Mouse (Mus musculus): Measurements from ENCODE around the gene Ppp1r11. TPM values are rescaled to one million over a fixed set of nuclear protein-coding genes. Genes with fewer than 3 reads are reported as not detected.

Gene Ppp1r11
- polyA plus RNA-seq, 1 experiment from 2014 or later = 118 TPM

DNA sequence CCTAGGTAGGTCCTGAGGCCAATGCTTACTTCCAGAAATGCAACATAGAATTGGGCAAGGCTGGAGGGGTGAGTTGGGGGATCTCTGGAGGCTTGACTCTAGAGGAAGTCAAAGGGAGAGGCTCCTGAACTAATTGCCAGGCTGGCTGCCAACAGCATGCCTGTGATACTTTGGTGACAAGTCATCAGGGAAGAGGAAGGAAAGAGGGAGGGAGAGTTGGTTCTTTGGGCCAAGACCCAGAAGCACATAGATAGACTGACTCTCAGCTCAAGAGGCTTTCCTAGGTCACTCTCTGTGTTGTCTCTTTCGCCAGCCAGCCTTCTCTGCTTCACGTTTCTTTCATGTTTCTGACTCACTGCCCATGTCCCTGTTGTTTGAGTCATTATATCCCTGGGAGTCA lies 19.7 kb downstream of the Ppp1r11 start:
- no peak overlapping the region for H3K27ac ChIP-seq
- H3K9ac ChIP-seq = no peak overlapping the region
- no peak overlapping the region for H3K4me3 ChIP-seq
- no peak overlapping the region for H3K4me2 ChIP-seq
- H3K9me3 ChIP-seq = no peaks in the 10 kb centered on the region
- no peaks in the 10 kb centered on the region for H3K36me3 ChIP-seq
- no peaks in the 10 kb centered on the region for H3K4me1 ChIP-seq
- WGBS = 69% methylated on average over 2 of the region's 2 CpGs
- peaks cover 4% of the 10 kb centered on the region for H3K27me3 ChIP-seq
- no peak for ATAC-seq (ENCODE audit: insufficient number of reproducible peaks, insufficient read depth, low FRiP score, low TSS enrichment, low read depth)

DNA sequence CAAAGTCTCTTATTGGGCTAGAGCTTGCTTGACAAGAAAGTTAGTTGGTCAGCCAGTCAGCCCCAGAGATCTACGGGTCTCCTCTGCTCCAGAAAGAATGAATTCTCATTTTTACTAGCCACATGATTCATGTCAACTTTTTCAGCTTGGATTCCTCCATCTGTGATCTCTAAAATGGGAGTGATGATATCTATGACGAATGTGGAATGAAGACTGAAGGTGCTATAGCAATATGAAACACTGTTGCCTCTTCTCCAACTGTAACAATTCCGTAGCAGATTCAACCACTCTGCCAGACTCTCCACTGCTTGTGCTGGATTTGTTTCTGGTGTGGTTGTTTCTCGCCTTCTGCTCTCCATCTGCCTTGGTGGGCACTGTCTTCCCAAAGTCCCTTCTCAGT lies 20.4 kb downstream of the Ppp1r11 start:
- Histone ChIP-seq H3K27me3 (peaks cover 6% of the 10 kb centered on the region), H3K36me3 (no peaks in the 10 kb centered on the region), H3K4me1 (no peaks in the 10 kb centered on the region), H3K27ac (no peak overlapping the region), H3K4me2 (no peak overlapping the region), H3K9me3 (no peaks in the 10 kb centered on the region), H3K4me3 (no peak overlapping the region), H3K9ac (no peak overlapping the region)
- no peak for ATAC-seq (ENCODE audit: insufficient number of reproducible peaks, insufficient read depth, low FRiP score, low TSS enrichment, low read depth)
- 78% methylated on average over 4 of the region's 4 CpGs for WGBS

DNA sequence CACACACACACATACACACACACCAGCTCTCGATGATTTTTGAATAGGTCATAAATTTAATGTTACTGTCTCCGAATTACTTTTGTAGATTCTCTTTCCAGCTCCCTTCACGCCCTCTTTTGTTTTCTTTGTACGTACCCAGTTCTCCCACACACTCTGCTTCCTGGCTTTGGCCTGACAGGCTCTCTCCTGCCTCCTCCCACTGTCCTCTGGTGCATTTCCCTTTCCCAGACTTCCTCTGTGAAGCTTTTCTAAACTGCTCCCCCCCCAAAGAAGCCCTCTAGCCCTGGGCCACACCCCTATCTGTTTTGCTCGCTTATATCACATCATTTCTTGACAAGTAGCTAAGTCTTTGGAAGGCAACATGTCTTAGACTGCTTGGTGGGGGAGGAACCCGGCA lies 21.3 kb downstream of the Ppp1r11 start:
- 80% methylated on average over 6 of the region's 6 CpGs for WGBS
- no peaks in the 10 kb centered on the region for H3K4me1 ChIP-seq
- H3K9ac ChIP-seq = no peak overlapping the region
- no peaks in the 10 kb centered on the region for H3K36me3 ChIP-seq
- no peak overlapping the region for H3K4me3 ChIP-seq
- H3K9me3 ChIP-seq = no peaks in the 10 kb centered on the region
- ATAC-seq (ENCODE audit: insufficient number of reproducible peaks, insufficient read depth, low FRiP score, low TSS enrichment, low read depth) = no peak
- H3K27me3 ChIP-seq = peaks cover 10% of the 10 kb centered on the region
- H3K27ac ChIP-seq = no peak overlapping the region
- H3K4me2 ChIP-seq = no peak overlapping the region

DNA sequence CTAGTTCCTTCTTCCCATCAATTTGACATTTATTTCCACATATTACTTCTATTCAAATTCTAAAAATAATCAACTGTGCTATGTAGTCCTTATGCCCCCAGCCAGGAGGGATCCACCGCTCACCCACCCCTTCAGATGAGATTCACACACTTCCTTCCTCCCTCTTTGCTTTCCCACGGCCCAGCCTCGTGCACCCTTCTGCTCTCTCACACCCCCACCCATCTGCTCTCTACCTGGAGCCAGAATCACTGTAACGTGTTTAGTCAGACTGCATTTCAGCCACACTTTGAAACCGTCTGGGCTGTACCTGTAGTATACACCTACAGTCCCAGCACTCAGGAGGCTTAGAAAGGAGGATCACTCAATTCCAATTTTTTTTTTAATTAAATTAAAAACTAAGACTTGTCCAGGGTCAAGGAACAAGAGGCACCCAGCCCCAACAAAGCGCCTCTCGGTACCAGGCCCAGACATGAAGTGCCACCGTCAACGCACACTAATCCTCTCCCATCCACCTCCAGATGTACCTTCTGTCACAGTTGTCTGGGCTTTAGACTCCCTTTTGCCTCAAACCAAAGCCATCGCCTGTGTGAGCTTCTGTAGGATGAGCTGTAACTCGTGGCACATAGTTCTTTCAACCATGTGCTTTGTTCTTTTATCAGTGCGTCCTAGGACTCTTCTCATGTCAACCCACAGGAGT lies 22.2 kb downstream of the Ppp1r11 start:
- no peak for ATAC-seq (ENCODE audit: insufficient number of reproducible peaks, insufficient read depth, low FRiP score, low TSS enrichment, low read depth)
- Histone ChIP-seq H3K27me3 (peaks cover 9% of the 10 kb centered on the region), H3K9ac (no peak overlapping the region), H3K36me3 (no peaks in the 10 kb centered on the region), H3K9me3 (no peaks in the 10 kb centered on the region), H3K4me3 (no peak overlapping the region), H3K27ac (no peak overlapping the region), H3K4me1 (no peaks in the 10 kb centered on the region), H3K4me2 (no peak overlapping the region)
- WGBS = 78% methylated on average over 12 of the region's 12 CpGs

DNA sequence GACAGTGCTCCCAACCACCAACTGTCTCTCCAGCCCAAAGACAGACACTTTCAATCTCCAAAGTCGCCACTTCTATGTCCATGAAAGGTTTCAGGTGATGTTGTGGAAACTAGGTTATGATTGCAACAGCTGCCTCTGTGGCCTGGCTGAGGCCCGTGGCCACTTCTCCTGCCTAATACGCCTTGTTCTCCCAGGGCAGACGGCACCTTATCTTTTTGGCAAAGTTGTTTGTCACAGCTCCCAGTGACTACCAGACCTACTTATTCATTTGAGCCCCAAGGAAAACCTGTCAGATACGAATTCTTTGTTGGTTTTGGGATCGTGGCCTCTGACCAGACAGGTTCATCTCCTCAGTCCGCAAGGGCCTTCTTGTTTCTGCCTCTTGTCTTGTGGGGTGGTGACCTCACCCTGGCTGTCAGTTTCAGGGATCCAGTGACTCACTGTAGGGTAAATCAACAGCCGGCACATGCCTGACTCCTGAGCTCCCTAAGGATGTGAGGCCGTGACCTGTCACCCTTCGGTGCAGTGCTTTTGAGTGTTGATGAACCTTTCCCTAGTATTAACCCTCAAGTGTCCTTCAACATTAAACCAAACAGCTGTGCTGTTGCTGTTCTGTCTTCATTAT lies 23.9 kb downstream of the Ppp1r11 start:
- ATAC-seq (ENCODE audit: insufficient number of reproducible peaks, insufficient read depth, low FRiP score, low TSS enrichment, low read depth) = no peak
- Histone ChIP-seq H3K9ac (no peak overlapping the region), H3K27me3 (0 out of 2 replicates have a peak, but pooled peaks cover 6% of the 10 kb centered on the region), H3K4me2 (no peak overlapping the region), H3K36me3 (no peaks in the 10 kb centered on the region), H3K27ac (no peak overlapping the region), H3K4me3 (no peak overlapping the region), H3K9me3 (no peaks in the 10 kb centered on the region), H3K4me1 (no peaks in the 10 kb centered on the region)
- WGBS = 46% methylated on average over 10 of the region's 10 CpGs

DNA sequence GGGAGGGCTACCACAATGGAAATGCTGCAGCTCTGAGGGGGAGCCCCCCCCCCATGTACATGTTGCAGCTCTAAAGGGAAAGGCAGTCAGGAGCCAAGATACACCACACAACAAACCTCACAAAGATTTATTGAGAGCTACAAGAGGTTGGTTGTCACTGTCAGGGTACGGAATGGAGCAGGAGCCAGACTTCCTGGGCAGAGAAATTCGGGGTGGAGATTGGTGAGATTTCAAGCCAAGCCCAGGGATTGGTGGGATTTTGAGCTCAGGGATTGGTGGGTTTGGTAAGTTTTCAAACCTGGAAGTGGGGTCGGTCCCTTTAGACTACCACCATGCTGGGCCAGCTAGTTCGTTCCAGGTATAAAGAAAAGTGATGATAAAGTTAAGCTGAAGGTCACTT lies 28.1 kb downstream of the Ppp1r11 start:
- Histone ChIP-seq H3K9me3 (no peaks in the 10 kb centered on the region), H3K36me3 (no peaks in the 10 kb centered on the region), H3K4me1 (no peaks in the 10 kb centered on the region), H3K4me2 (no peak overlapping the region), H3K4me3 (no peak overlapping the region), H3K27ac (no peak overlapping the region), H3K27me3 (0 out of 2 replicates have a peak, but pooled peaks cover 6% of the 10 kb centered on the region), H3K9ac (no peak overlapping the region)
- WGBS = 64% methylated on average over 4 of the region's 4 CpGs
- no peak for ATAC-seq (ENCODE audit: insufficient number of reproducible peaks, insufficient read depth, low FRiP score, low TSS enrichment, low read depth)

DNA sequence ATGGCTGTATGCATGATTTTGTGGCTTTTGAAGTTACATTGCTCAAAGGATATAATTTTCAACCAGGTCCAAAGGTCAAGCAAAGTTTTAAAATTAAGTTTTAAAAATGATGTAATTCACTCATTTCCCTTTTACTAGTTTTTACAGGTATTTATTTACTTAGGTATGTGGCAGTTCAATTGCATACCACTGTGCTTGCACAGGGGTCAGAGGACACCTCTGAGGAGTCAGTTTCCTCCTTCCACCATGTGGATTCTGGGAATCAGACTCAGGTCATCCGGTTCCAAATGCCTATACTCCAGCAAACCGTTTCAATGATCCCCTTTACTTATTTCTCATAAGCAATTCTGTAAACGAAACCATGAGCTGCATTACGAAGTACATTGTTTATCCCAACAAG lies 28.8 kb downstream of the Ppp1r11 start:
- no peaks in the 10 kb centered on the region for H3K36me3 ChIP-seq
- ATAC-seq (ENCODE audit: insufficient number of reproducible peaks, insufficient read depth, low FRiP score, low TSS enrichment, low read depth) = no peak
- no peak overlapping the region for H3K27ac ChIP-seq
- H3K9me3 ChIP-seq = no peaks in the 10 kb centered on the region
- H3K4me3 ChIP-seq = no peak overlapping the region
- H3K4me1 ChIP-seq = no peaks in the 10 kb centered on the region
- 77% methylated on average over 4 of the region's 4 CpGs for WGBS
- H3K9ac ChIP-seq = no peak overlapping the region
- H3K27me3 ChIP-seq = 0 out of 2 replicates have a peak, but pooled peaks cover 6% of the 10 kb centered on the region
- no peak overlapping the region for H3K4me2 ChIP-seq

DNA sequence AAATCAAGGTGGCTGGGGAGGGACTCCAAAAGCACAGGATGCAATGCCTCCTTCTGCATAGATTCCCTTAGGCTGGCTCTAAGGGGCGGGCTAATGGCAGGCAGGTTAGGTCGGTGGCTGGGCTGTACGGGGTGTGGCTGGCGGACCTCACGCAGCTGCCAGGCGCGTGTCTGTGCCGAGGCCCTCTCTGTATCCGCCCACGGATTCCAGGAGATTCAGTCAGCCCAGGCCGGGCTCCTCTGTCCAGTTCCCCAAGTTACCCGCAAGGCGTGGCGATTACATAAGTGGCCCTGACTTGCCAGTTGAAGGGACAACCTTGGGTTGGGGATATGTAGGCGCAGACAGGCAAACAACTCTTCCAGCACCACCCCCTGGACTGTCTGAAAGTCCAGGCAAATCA lies 31.3 kb downstream of the Ppp1r11 start:
- Histone ChIP-seq H3K4me3 (no peak overlapping the region), H3K9ac (no peak overlapping the region), H3K9me3 (no peaks in the 10 kb centered on the region), H3K4me2 (no peak overlapping the region), H3K36me3 (no peaks in the 10 kb centered on the region), H3K27ac (no peak overlapping the region), H3K27me3 (peaks cover 5% of the 10 kb centered on the region; the same call in 1 of the 2 replicates), H3K4me1 (no peaks in the 10 kb centered on the region)
- no peak for ATAC-seq (ENCODE audit: insufficient number of reproducible peaks, insufficient read depth, low FRiP score, low TSS enrichment, low read depth)
- 47% methylated on average over 15 of the region's 15 CpGs for WGBS

DNA sequence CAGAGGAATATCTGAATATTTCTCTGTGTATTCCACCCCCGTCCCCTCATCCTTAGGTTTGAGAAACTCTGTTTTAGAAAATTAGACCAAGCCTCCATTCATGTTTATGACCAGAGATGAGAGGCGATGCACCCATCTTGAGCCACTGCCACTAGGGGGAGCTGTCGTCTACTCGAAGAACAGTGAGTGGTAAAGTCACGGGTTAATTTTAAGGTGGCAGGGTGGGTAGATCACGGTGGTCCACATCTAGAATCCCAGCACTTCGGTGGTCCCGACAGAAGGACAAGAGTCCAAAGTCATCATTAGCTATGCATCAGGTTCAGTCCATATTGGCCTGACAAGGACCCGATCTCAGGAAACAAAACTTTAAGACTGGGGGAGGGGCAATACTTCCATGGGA lies 36.5 kb downstream of the Ppp1r11 start:
- Histone ChIP-seq H3K4me3 (no peak overlapping the region), H3K4me2 (no peak overlapping the region), H3K27me3 (peaks cover 8% of the 10 kb centered on the region), H3K4me1 (no peaks in the 10 kb centered on the region), H3K9ac (no peak overlapping the region), H3K9me3 (no peaks in the 10 kb centered on the region), H3K27ac (no peak overlapping the region), H3K36me3 (no peaks in the 10 kb centered on the region)
- ATAC-seq (ENCODE audit: insufficient number of reproducible peaks, insufficient read depth, low FRiP score, low TSS enrichment, low read depth) = no peak; the same call in 1 of the 2 replicates
- WGBS = 15% methylated on average over 9 of the region's 9 CpGs

DNA sequence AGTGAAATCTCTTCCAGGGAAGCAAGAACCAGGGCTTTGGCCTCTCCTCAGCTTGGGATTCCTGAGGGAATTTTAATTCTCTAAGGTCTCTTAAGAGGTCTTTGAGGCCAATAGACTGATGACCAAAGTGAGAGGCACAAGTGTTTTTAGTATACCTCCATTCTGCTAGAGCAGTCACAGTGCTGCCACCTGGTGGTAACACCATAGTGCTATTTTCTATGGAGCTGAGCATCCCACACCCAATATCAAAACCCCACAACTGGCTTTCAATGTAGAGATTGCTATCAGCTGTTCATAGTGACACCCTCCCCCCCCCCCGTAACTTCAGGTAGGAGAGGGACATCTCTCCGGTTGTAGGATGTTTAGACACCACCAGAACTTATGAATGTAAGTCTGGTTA lies 37.4 kb downstream of the Ppp1r11 start:
- no peaks in the 10 kb centered on the region for H3K4me1 ChIP-seq
- WGBS = 3% methylated on average over 2 of the region's 2 CpGs
- H3K4me3 ChIP-seq = no peak overlapping the region
- peaks cover 8% of the 10 kb centered on the region for H3K27me3 ChIP-seq
- H3K9me3 ChIP-seq = no peaks in the 10 kb centered on the region
- no peaks in the 10 kb centered on the region for H3K36me3 ChIP-seq
- no peak overlapping the region for H3K9ac ChIP-seq
- H3K4me2 ChIP-seq = no peak overlapping the region
- ATAC-seq (ENCODE audit: insufficient number of reproducible peaks, insufficient read depth, low FRiP score, low TSS enrichment, low read depth) = no peak
- H3K27ac ChIP-seq = no peak overlapping the region

DNA sequence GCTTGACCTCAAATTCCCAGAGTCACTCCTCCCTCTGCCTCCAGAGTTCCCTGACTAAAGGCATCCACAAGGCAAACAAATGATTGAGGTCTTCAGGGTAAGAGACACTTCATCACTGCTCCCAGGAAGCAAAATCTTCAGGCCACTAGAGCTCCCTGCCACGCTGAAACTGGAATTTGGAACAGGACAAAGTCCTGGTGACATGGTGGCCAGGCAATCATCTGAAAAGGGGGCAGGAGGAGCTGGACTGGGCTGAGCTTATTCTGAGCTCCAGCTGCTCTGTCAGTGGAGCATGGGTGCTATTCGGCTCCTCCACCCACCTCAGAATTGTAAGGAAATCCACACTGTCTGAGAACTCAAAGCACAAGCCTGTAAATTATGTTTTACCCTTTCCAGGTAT lies 39.5 kb downstream of the Ppp1r11 start:
- Histone ChIP-seq H3K4me1 (no peaks in the 10 kb centered on the region), H3K4me2 (no peak overlapping the region), H3K9ac (no peak overlapping the region), H3K4me3 (no peak overlapping the region), H3K27ac (no peak overlapping the region), H3K36me3 (no peaks in the 10 kb centered on the region), H3K9me3 (no peaks in the 10 kb centered on the region), H3K27me3 (peaks cover 8% of the 10 kb centered on the region)
- 82% methylated on average over 2 of the region's 2 CpGs for WGBS
- no peak for ATAC-seq (ENCODE audit: insufficient number of reproducible peaks, insufficient read depth, low FRiP score, low TSS enrichment, low read depth)

DNA sequence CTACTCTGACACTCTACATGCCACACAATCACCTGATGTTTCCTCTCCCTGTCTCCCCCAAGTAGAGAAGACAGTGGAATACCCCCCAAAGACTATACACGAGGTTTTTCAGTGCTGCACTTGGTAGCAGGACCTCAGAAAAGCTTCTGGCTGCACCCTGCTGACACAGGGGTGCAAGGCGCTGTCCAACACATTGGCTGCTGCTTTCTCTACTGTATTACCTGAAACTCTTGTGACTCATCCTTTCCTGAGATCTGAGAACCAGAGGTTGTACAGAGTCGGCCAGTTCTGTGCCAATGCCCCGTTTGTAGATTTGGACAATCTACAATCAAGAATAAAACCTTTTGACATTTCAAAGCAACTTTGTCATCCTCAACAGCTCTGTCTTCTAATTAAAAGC lies 41.7 kb downstream of the Ppp1r11 start:
- H3K27me3 ChIP-seq = peaks cover 3% of the 10 kb centered on the region
- WGBS = 51% methylated on average over 4 of the region's 4 CpGs
- no peaks in the 10 kb centered on the region for H3K9me3 ChIP-seq
- H3K4me1 ChIP-seq = no peaks in the 10 kb centered on the region
- no peaks in the 10 kb centered on the region for H3K36me3 ChIP-seq
- no peak overlapping the region for H3K27ac ChIP-seq
- H3K4me2 ChIP-seq = no peak overlapping the region
- no peak overlapping the region for H3K9ac ChIP-seq
- no peak overlapping the region for H3K4me3 ChIP-seq
- no peak for ATAC-seq (ENCODE audit: insufficient number of reproducible peaks, insufficient read depth, low FRiP score, low TSS enrichment, low read depth)
